Mouse (Mus musculus): ENCODE measurements around the gene Ube2v1.

- no peak for TF ChIP-seq CTCF (conservative IDR thresholded peaks at IDR 0.05; ENCODE audit: low read length)
- no peak for TF ChIP-seq POU5F1 (IDR thresholded peaks at IDR 0.05; ENCODE audit: borderline replicate concordance, low read length)
- no peak for TF ChIP-seq NANOG (IDR thresholded peaks at IDR 0.05; ENCODE audit: borderline replicate concordance, low read length)
These were observed 2.2 kb downstream of the Ube2v1 start for GRCm38 (mm10) chr2:167629665-167630209.

All from E14TG2a.4 (cell line).